Mouse (Mus musculus) kidney, adult 2 months (tissue): ENCODE results near the gene Mgat1.

Experiments used
- CTCF ChIP-seq: fragments of 200-500 bp; conservative IDR thresholded peaks from 2 replicates; pipeline ENCODE4 v1.5.1; 2011; ENCODE audit warnings: low read depth, mild to moderate bottlenecking, control low read depth, low read length, moderate library complexity, mixed read lengths; ENCODE audit not compliant: insufficient read depth, insufficient read length
- POLR2A ChIP-seq: fragments of 200-500 bp; IDR thresholded peaks from one replicate; pipeline ENCODE4 v1.6.1; 2011; ENCODE audit warnings: low read depth, low read length, control low read depth

DNA sequence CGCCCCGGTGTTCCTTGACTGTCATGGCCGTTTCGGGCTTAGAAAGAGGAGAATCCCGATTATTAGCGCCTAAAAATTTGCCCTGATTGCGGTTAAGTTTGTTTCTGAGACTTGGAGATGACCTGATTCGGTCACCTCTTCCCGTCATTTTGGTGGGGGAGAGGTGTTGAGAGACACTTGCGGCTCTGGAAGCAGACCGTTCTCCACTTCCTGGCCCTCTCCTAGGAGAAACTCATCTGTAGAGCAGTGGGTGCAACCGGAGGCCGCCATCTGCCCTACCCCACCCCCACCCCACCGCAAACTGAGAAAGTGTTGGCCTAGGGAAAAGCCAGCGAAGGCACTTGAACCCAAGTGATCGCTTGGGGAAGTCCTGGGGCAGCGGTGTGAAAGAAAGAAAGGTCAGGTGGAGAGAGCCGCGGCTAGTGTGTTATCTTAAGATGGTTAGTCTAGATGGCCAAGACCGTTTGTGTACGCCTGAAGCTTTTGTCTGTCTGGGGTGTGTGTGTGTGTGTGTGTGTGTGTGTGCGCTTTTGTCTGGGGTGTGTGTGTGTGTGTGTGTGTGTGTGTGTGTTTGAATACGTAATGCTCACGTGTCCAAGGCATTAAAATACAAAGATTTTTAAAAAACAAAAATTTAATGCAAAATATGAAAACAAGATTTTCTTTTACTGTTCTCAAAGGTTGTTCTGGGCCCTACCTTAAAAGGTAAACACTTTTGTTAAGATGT, 40.1 kb upstream of the Mgat1 start:
- TF ChIP-seq CTCF: no peak
- TF ChIP-seq POLR2A: peak; percentile 4
